Mouse (Mus musculus) E14TG2a.4 (cell line): ENCODE data around the gene Wdr5.

Experiments
- H3K27me3 ChIP-seq: 2 replicates; pipeline ENCODE4 v1.6.1; 2014; ENCODE audit warnings: low read length, control low read depth; ENCODE audit not compliant: insufficient read depth
- H3K36me3 ChIP-seq: 2 replicates; pipeline ENCODE4 v1.6.1; 2014; ENCODE audit warnings: low read length, control low read depth; ENCODE audit not compliant: insufficient read depth
- H3K4me1 ChIP-seq: replicated peaks from 2 replicates; pipeline ENCODE4 v1.6.1; 2014; ENCODE audit warnings: low read depth, low read length, control low read depth
- H3K4me3 ChIP-seq: replicated peaks from 2 replicates; pipeline ENCODE4 v1.5.1; 2014; ENCODE audit warnings: mild to moderate bottlenecking, low read length
- H3K9me3 ChIP-seq: 2 replicates; pipeline ENCODE4 v1.6.1; 2014; ENCODE audit warnings: low read length, control low read depth
- CTCF ChIP-seq: conservative IDR thresholded peaks from 2 replicates; pipeline ENCODE4 v1.5.1; 2014; ENCODE audit warnings: low read length
- NANOG ChIP-seq: IDR thresholded peaks from 2 replicates; pipeline ENCODE4 v1.6.1; 2014; ENCODE audit warnings: borderline replicate concordance, low read length, mixed read lengths
- POU5F1 ChIP-seq: IDR thresholded peaks from 2 replicates; pipeline ENCODE4 v1.6.1; 2014; ENCODE audit warnings: low read length, borderline replicate concordance

Gene Wdr5

DNA sequence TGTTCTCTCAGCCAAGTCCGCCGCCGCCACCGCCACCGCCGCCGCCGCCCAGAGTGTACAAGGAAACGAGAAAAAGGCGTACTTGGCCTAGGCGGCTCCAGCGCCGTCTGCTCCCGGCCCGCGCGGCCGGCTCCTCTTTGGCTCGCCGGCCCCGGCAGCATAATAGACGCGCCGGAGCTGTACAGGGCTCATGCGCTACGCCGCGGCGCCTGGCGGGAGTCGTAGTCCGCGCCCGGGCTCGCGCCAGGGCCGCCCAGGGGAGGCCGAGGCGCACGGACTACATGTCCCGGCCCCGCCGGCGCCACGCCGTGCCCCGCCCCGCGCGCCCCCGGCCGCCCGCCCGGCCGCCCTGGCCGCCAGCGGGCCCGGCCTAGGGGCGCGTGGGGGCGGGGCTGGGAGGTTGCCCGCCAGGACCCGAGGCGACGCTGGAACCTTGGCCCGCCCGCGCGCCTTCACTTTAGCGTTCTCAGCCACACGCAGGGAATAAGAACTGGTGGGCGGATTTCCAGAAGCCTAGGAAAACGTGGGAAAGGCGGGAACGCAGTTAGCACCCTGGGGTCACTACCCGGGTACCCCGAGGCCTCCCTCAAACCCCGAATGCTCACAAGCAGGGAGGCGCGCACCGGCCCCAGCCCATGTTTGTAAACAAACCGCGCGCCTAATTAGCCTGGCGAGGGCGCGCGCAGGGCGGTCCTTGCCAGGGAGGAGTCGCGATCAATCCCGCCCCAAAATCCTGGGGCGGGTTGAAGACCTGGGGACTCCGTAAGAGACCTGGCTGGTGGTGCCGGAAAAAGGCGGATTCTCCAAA lies 39.3 kb upstream of the Wdr5 start:
- H3K9me3 ChIP-seq = no peaks in the 10 kb centered on the region
- TF ChIP-seq CTCF (no peak), NANOG (no peak), POU5F1 (no peak)
- H3K36me3 ChIP-seq = peaks cover 34% of the 10 kb centered on the region
- peak overlapping the region; percentile 99 for H3K4me3 ChIP-seq
- H3K27me3 ChIP-seq = no peaks in the 10 kb centered on the region
- peaks cover 49% of the 10 kb centered on the region for H3K4me1 ChIP-seq

DNA sequence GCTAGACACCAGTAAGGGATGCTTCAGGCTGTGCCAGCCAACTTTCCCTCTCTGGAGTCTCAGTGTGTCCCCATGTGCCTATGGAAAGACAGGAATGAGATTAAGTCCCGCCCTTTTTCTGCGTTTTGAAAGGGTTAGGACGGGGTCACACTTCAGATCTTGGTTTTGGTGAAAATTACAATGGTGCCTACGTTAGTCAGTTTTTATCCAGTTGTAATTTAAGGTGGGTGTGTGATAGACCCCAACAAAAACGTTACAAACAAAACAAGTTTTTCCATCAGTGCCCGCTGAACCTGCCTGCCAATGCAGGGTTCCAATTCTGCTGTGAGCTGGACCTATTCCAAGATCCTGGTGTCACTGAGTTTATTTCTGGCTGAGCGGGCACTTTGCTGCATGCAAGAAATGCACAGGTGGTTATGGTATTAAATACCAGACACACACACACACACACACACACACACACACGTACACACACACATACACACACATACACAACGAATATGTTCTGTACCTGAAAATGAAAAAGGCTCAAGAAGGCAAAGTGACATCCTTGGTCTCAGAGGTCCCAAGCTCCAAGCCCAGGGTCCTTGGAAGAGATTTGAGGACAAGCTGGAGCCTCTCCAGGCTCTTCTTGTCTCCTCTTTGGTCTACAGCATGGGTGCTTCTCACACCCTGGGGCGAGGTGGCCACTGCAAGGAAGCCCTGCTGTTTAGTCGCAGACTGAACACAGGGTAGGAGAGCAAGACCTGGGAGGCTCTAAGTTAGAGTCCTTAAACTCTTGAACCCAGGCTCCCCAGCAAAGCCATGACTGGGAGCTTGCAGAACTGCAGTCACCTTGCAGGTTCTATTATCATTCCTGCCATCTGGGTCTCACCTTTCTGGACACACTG lies 38.4 kb upstream of the Wdr5 start:
- H3K9me3 ChIP-seq = no peaks in the 10 kb centered on the region
- H3K4me3 ChIP-seq = peak overlapping the region; percentile 88
- peaks cover 41% of the 10 kb centered on the region for H3K4me1 ChIP-seq
- peaks cover 25% of the 10 kb centered on the region for H3K36me3 ChIP-seq
- no peak for TF ChIP-seq CTCF
- no peak for TF ChIP-seq POU5F1
- TF ChIP-seq NANOG = no peak
- H3K27me3 ChIP-seq = no peaks in the 10 kb centered on the region

DNA sequence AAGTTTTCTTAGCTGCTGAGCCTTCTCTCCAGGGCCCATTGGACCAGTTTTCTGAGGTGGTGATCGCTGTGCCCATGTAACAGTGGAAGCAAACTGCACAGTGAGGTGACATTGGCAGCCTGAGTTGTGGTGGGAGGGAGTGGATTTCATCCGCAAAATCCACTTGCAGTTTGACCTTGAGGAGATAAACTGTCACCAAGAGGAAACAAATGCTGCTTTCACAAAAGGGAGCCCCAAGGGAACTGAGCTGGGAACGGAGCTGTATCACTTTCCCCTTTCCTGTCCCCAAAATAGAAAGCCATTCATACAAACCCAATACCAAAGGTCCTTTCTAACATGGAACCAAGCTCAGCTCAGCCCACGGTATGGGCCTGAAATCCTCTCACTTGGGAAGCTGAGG lies 35.1 kb upstream of the Wdr5 start:
- Histone ChIP-seq H3K4me1 (peaks cover 13% of the 10 kb centered on the region), H3K36me3 (no peaks in the 10 kb centered on the region), H3K4me3 (no peak overlapping the region), H3K27me3 (no peaks in the 10 kb centered on the region), H3K9me3 (no peaks in the 10 kb centered on the region)
- TF ChIP-seq NANOG (no peak), CTCF (no peak), POU5F1 (no peak)

GRCm38 (mm10) chr2:27480367-27480766 lies 34.6 kb upstream of the Wdr5 start:
- no peak overlapping the region for H3K4me3 ChIP-seq
- H3K27me3 ChIP-seq = no peaks in the 10 kb centered on the region
- TF ChIP-seq NANOG (no peak), POU5F1 (no peak)
- peaks cover 13% of the 10 kb centered on the region for H3K4me1 ChIP-seq
- no peaks in the 10 kb centered on the region for H3K36me3 ChIP-seq
- H3K9me3 ChIP-seq = no peaks in the 10 kb centered on the region

DNA sequence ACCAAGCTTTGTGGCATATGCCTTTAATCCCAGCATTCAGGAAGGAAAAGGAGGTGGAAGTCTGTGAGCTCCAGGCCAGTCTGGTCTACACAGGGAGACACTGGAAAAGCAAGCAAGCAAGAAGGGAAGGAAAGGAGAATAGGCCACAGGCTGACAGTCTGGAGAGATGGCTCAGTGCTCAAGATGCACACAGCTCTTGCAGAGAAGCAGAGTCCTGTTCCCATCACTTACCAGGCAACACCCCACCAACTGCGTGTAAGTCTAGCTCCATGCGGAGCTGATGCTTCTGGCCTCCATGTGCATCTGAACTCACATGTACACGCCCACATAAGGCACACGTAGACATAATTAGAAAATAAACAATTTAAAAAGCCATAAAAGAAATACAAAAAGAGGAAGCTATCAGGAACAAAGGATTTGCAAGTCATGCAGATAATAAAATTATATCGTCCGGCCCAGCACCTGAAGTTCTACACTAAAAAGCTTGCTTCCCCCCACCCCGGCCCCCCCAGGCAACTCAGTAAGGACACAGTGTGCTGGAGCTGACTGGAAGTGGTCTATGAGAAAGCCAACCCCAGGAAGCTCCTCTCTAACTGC lies 32.6 kb upstream of the Wdr5 start:
- H3K4me1 ChIP-seq = peaks cover 16% of the 10 kb centered on the region
- H3K9me3 ChIP-seq = no peaks in the 10 kb centered on the region
- no peaks in the 10 kb centered on the region for H3K36me3 ChIP-seq
- H3K27me3 ChIP-seq = no peaks in the 10 kb centered on the region
- no peak for TF ChIP-seq POU5F1
- TF ChIP-seq NANOG = no peak
- no peak for TF ChIP-seq CTCF
- H3K4me3 ChIP-seq = no peak overlapping the region

DNA sequence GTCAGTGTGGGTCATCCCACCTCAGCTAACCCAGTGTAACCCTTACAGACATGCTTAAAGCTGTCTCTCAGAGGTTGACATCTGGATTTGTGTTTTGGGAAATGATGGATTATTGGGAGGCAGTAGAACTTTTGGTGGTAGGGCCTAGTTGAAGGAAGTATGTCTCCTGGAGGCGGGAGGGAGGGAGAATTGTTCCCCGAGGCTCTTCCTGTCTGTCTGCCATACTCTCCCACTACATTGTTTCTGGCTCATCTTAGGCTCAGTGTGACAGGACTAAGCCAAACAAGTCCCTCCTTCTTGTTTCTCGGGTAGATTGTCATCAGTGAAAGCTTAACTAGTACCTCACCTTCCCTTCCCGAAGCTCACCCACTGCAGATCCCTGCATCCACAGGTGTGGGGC lies 28.2 kb upstream of the Wdr5 start:
- H3K9me3 ChIP-seq = no peaks in the 10 kb centered on the region
- no peaks in the 10 kb centered on the region for H3K36me3 ChIP-seq
- H3K27me3 ChIP-seq = no peaks in the 10 kb centered on the region
- H3K4me3 ChIP-seq = no peak overlapping the region
- H3K4me1 ChIP-seq = peaks cover 19% of the 10 kb centered on the region
- TF ChIP-seq POU5F1 (no peak), CTCF (no peak), NANOG (no peak)

GRCm38 (mm10) chr2:27487336-27488049 lies 27.5 kb upstream of the Wdr5 start:
- TF ChIP-seq NANOG = no peak
- no peak for TF ChIP-seq CTCF
- no peak for TF ChIP-seq POU5F1

DNA sequence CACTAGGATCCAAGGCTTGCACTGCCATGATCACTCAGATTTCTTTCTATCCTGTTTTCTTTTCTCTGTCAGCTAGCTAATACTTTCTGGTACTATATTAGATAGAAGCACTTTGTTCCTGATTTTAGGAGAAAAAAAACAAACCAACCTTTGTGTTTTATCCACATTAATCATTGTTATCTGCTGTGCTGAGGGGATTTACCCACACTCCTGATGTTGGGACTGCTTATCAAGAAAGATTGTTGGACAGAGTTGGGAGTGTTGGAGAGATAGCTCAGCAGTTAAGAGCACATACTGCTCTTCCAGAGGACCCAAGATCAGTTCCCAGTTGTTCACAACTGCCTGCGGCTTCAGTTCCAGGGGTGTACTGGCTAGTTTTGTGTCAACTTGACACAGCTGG lies 26.6 kb upstream of the Wdr5 start:
- no peaks in the 10 kb centered on the region for H3K9me3 ChIP-seq
- no peak overlapping the region for H3K4me3 ChIP-seq
- peaks cover 35% of the 10 kb centered on the region for H3K4me1 ChIP-seq
- H3K27me3 ChIP-seq = no peaks in the 10 kb centered on the region
- H3K36me3 ChIP-seq = no peaks in the 10 kb centered on the region
- TF ChIP-seq NANOG = no peak
- no peak for TF ChIP-seq POU5F1
- no peak for TF ChIP-seq CTCF

More at GRCm38 (mm10) chr2:27487336-27488049, 27.5 kb upstream of the Wdr5 start:
- H3K9me3 ChIP-seq = no peaks in the 10 kb centered on the region
- H3K36me3 ChIP-seq = no peaks in the 10 kb centered on the region
- no peaks in the 10 kb centered on the region for H3K27me3 ChIP-seq
- no peak overlapping the region for H3K4me3 ChIP-seq
- H3K4me1 ChIP-seq = peaks cover 27% of the 10 kb centered on the region
